Mouse (Mus musculus): ENCODE measurements around the gene Snx18. TPM values are rescaled to one million over a fixed set of nuclear protein-coding genes. Genes with fewer than 3 reads are reported as not detected.
A peak's percentile ranks its signal among the peaks of the same experiment; 100 is the strongest.

The Snx18 gene
- polyA plus RNA-seq (2015; fragmentation: Nextera tagmentation; extraction: Ambion mirVana), result 11.3 and 12.0 TPM in 2 replicates

- Histone ChIP-seq H3K4me3 (peak within 1 kb of the TSS; percentile 62), H3K4me2 (peak within 1 kb of the TSS; percentile 88), H3K27ac (replicated peaks) (peak within 1 kb of the TSS; percentile 85), H3K9ac (peak within 1 kb of the TSS; percentile 76), H3K36me3 (no peaks in the 10 kb centered on the region), H3K27me3 (no peaks in the 10 kb centered on the region), H3K4me1 (replicated peaks) (peaks cover 43% of the 10 kb centered on the region), H3K9me3 (no peaks in the 10 kb centered on the region)
- ATAC-seq (ENCODE audit: low FRiP score, low read depth), result peak; percentile 92
- WGBS, result under 1% methylated on average over 92 of the region's 119 CpGs
Measured at GRCm38 (mm10) chr13:113617891-113618823, at the start of gene Snx18. Gene Snx18 (minus strand): TSS chr13:113618564.

- Histone ChIP-seq H3K4me3 (no peak overlapping the region), H3K9ac (no peak overlapping the region), H3K9me3 (no peaks in the 10 kb centered on the region), H3K27ac (replicated peaks) (no peak overlapping the region), H3K4me1 (replicated peaks) (peaks cover 12% of the 10 kb centered on the region), H3K27me3 (no peaks in the 10 kb centered on the region), H3K4me2 (no peak overlapping the region), H3K36me3 (no peaks in the 10 kb centered on the region)
- 77% methylated on average over 7 of the region's 7 CpGs for WGBS
- no peak for ATAC-seq (ENCODE audit: low FRiP score, low read depth)
Measured at GRCm38 (mm10) chr13:113663883-113664282, 45.5 kb upstream of the Snx18 start.

- H3K27ac ChIP-seq (replicated peaks), result no peak within 1 kb of the TSS; the same call in 1 of the 2 replicates
- 49% methylated on average over 28 of the region's 28 CpGs for WGBS
- peak within 1 kb of the TSS; percentile 22 for H3K4me2 ChIP-seq
- H3K27me3 ChIP-seq, result no peaks in the 10 kb centered on the region
- ATAC-seq (ENCODE audit: low FRiP score, low read depth), result peak; percentile 87
- H3K9ac ChIP-seq, result no peak within 1 kb of the TSS
- peaks cover 12% of the 10 kb centered on the region for H3K4me1 ChIP-seq (replicated peaks)
- no peaks in the 10 kb centered on the region for H3K9me3 ChIP-seq
- no peaks in the 10 kb centered on the region for H3K36me3 ChIP-seq
- H3K4me3 ChIP-seq, result no peak within 1 kb of the TSS
Measured at GRCm38 (mm10) chr13:113663151-113663779, 44.9 kb upstream of the Snx18 start, which contains the start of gene Hspb3. Gene Hspb3 (minus strand): TSS chr13:113663676.

DNA sequence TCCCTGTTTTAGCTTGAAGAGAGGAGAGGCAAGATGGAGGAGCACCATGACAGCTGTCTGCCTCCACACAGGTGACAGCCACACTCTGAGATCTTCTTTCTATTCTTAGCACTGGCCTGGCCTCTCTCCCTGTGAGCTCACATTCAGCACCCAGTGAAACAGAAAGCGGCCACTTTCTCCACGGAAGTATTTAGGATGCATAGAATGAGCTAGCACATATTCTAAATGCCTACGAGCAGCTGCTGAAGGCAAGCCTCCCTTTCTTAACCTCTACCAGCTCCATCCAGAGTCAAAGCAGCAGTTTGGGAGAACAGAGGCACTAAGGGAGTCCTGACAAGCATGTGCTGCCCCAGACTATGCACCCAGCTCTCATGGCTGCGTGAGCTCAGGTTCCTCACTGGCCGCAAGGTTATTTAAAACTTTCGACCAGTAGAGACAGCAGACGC lies 43.5 kb upstream of the Snx18 start:
- WGBS, result 77% methylated on average over 7 of the region's 7 CpGs
- Histone ChIP-seq H3K4me3 (no peak overlapping the region), H3K9me3 (no peaks in the 10 kb centered on the region), H3K27me3 (no peaks in the 10 kb centered on the region), H3K4me1 (replicated peaks) (peaks cover 12% of the 10 kb centered on the region), H3K36me3 (no peaks in the 10 kb centered on the region), H3K9ac (no peak overlapping the region), H3K27ac (replicated peaks) (no peak overlapping the region), H3K4me2 (no peak overlapping the region)
- no peak for ATAC-seq (ENCODE audit: low FRiP score, low read depth)

DNA sequence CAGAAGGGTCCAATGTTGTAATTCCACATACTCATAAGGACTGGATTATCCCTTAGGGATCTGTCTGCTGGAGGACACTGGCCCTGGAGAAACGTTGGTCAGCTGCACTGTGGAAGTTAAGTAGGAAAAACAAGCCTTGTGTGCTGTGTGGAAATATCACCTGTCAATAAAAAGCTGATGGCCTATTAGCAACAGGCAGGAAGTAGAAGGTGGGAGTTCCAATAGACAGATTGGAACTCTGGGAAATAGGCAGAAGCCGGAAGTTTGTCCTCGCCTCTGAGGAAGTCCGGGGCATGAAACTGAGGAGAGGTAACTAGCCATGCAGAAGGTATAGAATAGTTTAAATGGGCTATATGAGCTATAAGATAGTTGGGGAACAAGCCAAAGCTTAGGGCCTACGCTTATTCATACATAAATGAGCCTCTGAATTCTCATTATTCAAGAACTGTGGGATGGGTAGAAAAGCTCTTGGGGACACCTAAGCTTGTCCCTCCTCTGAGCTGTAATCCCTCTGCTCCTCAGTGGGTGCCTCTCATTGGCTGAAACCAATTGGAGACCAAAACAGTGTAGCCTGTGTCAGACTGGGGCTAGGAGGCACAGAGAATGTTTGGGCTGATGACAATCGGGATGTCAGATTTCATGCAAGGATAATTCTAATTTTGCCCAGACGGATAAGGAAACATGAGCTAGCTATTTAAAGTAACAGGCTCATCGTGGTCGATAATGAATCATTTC lies 42.4 kb upstream of the Snx18 start:
- no peaks in the 10 kb centered on the region for H3K36me3 ChIP-seq
- H3K9me3 ChIP-seq, result no peaks in the 10 kb centered on the region
- H3K27me3 ChIP-seq, result no peaks in the 10 kb centered on the region
- WGBS, result 81% methylated on average over 9 of the region's 9 CpGs
- no peak overlapping the region for H3K9ac ChIP-seq
- no peak overlapping the region for H3K4me3 ChIP-seq
- H3K27ac ChIP-seq (replicated peaks), result no peak overlapping the region
- ATAC-seq (ENCODE audit: low FRiP score, low read depth), result no peak
- H3K4me1 ChIP-seq (replicated peaks), result peaks cover 12% of the 10 kb centered on the region
- H3K4me2 ChIP-seq, result no peak overlapping the region

DNA sequence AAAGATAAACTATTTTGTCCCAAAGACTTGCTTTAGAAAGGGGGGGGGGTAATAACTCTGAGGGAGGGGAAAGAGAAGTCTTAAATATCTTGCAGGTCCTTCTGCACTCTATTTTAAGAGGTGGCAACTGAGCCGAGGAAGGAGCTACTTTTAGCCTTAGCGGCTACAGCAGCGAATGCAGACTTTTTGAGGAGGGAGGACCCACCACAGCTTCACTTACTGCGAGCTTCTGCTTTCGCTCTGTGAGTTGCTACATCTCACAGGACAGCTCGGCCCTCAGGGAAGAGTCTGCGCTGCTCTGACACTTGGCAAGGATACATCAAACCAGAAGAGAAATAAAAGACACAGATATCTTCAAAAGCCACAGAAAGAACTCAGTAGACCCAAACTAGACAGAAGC lies 38.8 kb upstream of the Snx18 start:
- Histone ChIP-seq H3K27ac (replicated peaks) (no peak overlapping the region), H3K9me3 (no peaks in the 10 kb centered on the region), H3K4me2 (no peak overlapping the region), H3K36me3 (no peaks in the 10 kb centered on the region), H3K27me3 (no peaks in the 10 kb centered on the region), H3K4me3 (no peak overlapping the region), H3K4me1 (replicated peaks) (no peaks in the 10 kb centered on the region), H3K9ac (no peak overlapping the region)
- 81% methylated on average over 7 of the region's 7 CpGs for WGBS
- no peak for ATAC-seq (ENCODE audit: low FRiP score, low read depth)

DNA sequence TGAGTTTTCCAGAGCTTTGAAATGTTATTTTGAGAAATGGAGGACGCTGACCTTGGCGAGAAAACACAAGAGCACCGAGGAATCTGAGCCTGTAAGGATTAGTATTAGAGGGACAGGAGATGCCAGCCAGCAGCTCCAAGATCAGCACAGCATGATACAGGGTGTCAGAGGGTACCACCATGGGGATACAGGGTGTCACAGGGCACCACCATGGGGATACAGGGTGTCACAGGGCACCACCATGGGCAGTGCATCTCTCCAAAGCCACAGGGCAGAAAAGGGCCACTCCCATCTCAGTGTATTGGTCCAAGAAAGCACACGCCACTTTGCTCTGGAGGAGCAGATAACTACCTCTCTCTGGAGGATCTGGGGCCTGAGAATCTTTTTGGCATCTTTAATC lies 38.3 kb upstream of the Snx18 start:
- no peak overlapping the region for H3K4me3 ChIP-seq
- H3K4me1 ChIP-seq (replicated peaks), result no peaks in the 10 kb centered on the region
- no peaks in the 10 kb centered on the region for H3K36me3 ChIP-seq
- no peaks in the 10 kb centered on the region for H3K27me3 ChIP-seq
- 90% methylated on average over 4 of the region's 4 CpGs for WGBS
- no peak overlapping the region for H3K27ac ChIP-seq (replicated peaks)
- H3K9me3 ChIP-seq, result no peaks in the 10 kb centered on the region
- H3K9ac ChIP-seq, result no peak overlapping the region
- H3K4me2 ChIP-seq, result no peak overlapping the region
- no peak for ATAC-seq (ENCODE audit: low FRiP score, low read depth)

DNA sequence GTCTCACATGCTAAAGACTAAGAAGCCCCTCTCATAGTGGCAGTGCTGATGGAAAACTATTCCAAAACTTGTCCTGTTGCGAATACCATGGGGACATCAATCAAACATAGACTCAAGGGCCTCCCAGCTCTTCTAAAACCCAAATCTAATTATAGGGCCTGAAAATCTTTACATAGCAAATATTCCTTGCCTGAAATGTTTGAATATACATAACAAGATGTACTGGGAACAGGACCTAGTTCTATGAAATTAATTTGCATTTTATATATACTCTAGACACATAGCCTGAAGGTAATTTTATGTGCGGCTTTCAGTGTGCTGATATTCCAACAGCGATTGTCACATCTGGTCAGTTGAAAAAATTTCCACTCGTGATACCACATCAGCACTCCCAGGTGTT lies 37.1 kb upstream of the Snx18 start:
- Histone ChIP-seq H3K4me3 (no peak overlapping the region), H3K36me3 (no peaks in the 10 kb centered on the region), H3K4me2 (no peak overlapping the region), H3K27me3 (no peaks in the 10 kb centered on the region), H3K4me1 (replicated peaks) (no peaks in the 10 kb centered on the region), H3K9ac (no peak overlapping the region), H3K9me3 (no peaks in the 10 kb centered on the region), H3K27ac (replicated peaks) (no peak overlapping the region)
- WGBS, result 76% methylated on average over 4 of the region's 4 CpGs
- no peak for ATAC-seq (ENCODE audit: low FRiP score, low read depth)

GRCm38 (mm10) chr13:113640944-113641597 lies 22.7 kb upstream of the Snx18 start:
- no peaks in the 10 kb centered on the region for H3K27me3 ChIP-seq
- H3K36me3 ChIP-seq, result no peaks in the 10 kb centered on the region
- H3K4me2 ChIP-seq, result no peak overlapping the region
- H3K27ac ChIP-seq (replicated peaks), result no peak overlapping the region
- H3K4me1 ChIP-seq (replicated peaks), result peaks cover 6% of the 10 kb centered on the region; the same call in 1 of the 2 replicates
- no peaks in the 10 kb centered on the region for H3K9me3 ChIP-seq
- peak; percentile 75 for ATAC-seq (ENCODE audit: low FRiP score, low read depth)
- H3K9ac ChIP-seq, result no peak overlapping the region
- 46% methylated on average over 11 of the region's 11 CpGs for WGBS
- H3K4me3 ChIP-seq, result no peak overlapping the region

- H3K4me2 ChIP-seq, result 0 out of 2 replicates have a peak overlapping the region, but pooled peaks have one; percentile 10
- 29% methylated on average over 7 of the region's 7 CpGs for WGBS
- no peaks in the 10 kb centered on the region for H3K27me3 ChIP-seq
- no peaks in the 10 kb centered on the region for H3K36me3 ChIP-seq
- H3K4me3 ChIP-seq, result no peak overlapping the region
- peaks cover 6% of the 10 kb centered on the region; the same call in 1 of the 2 replicates for H3K4me1 ChIP-seq (replicated peaks)
- H3K27ac ChIP-seq (replicated peaks), result no peak overlapping the region
- H3K9me3 ChIP-seq, result no peaks in the 10 kb centered on the region
- H3K9ac ChIP-seq, result no peak overlapping the region
- no peak for ATAC-seq (ENCODE audit: low FRiP score, low read depth)
Measured at GRCm38 (mm10) chr13:113638914-113639313, 20.6 kb upstream of the Snx18 start.

- Histone ChIP-seq H3K9me3 (no peaks in the 10 kb centered on the region), H3K4me1 (replicated peaks) (peaks cover 3% of the 10 kb centered on the region; the same call in 1 of the 2 replicates), H3K4me3 (no peak overlapping the region), H3K9ac (no peak overlapping the region), H3K27me3 (no peaks in the 10 kb centered on the region), H3K4me2 (no peak overlapping the region), H3K27ac (replicated peaks) (no peak overlapping the region), H3K36me3 (no peaks in the 10 kb centered on the region)
- ATAC-seq (ENCODE audit: low FRiP score, low read depth), result no peak
- WGBS, result 85% methylated on average over 17 of the region's 17 CpGs
Measured at GRCm38 (mm10) chr13:113635799-113636222, 17.4 kb upstream of the Snx18 start.
